Comparison of ENCODE assay signal across 10 mouse cellular contexts in genomic region chr14:71095661-71096422, GRCm38 (mm10).
"Had no signal": no experiment of that assay in that cellular context is flagged by ENCODE, and none has a peak within 500 bp of the region (broad histone marks: within the 10 kb centered on the region; RNA-seq: fewer than 3 reads in every experiment).

No protein-coding gene starts in this region.

- H3K4me2 ChIP-seq: liver, embryonic 11.5 days; liver, embryonic 15.5 days; midbrain, embryonic 13.5 days; stomach, embryonic 15.5 days had no signal

- H3K27me3 ChIP-seq: liver, embryonic 15.5 days; midbrain, embryonic 13.5 days; stomach, embryonic 15.5 days had no signal

- ATAC-seq: midbrain, embryonic 13.5 days had no signal

- H3K9me3 ChIP-seq: liver, embryonic 15.5 days; midbrain, embryonic 13.5 days; stomach, embryonic 15.5 days had no signal

- H3K4me3 ChIP-seq: liver, embryonic 15.5 days; midbrain, embryonic 13.5 days; stomach, embryonic 15.5 days had no signal

- DNase-seq: kidney, postnatal 14 days; left cerebral cortex, postnatal 4 days; lung, adult 2 months; right cerebral cortex, postnatal 14 days; thymus, adult 2 months; thymus, postnatal 25 days had no signal

- H3K9ac ChIP-seq: liver, embryonic 15.5 days; midbrain, embryonic 13.5 days; stomach, embryonic 15.5 days had no signal

- H3K27ac ChIP-seq: liver, embryonic 15.5 days; midbrain, embryonic 13.5 days; stomach, embryonic 15.5 days had no signal

- H3K36me3 ChIP-seq: liver, embryonic 15.5 days; midbrain, embryonic 13.5 days; stomach, embryonic 15.5 days had no signal

- H3K4me1 ChIP-seq: liver, embryonic 15.5 days; midbrain, embryonic 13.5 days; stomach, embryonic 15.5 days had no signal
